Mouse (Mus musculus) hindbrain, embryonic 16.5 days (tissue): ENCODE measurements around the gene Syndig1l. TPM values are rescaled to one million over a fixed set of nuclear protein-coding genes. Genes with fewer than 3 reads are reported as not detected.

Source experiments
- ATAC-seq: fragments of 200-750 bp; cut with Nextera tagmentation; 2 replicates; pipeline ENCODE4 v1.8.0; 2017; ENCODE audit warnings: moderate TSS enrichment, moderate library complexity
- H3K27ac ChIP-seq: fragments of 300-500 bp; sonication (generic); 2 replicates; pipeline ENCODE4 v1.5.1; 2014; ENCODE audit warnings: low read depth, mild to moderate bottlenecking, control low read depth, low read length, moderate library complexity
- H3K27me3 ChIP-seq: fragments of 300-500 bp; sonication (generic); replicated peaks from 2 replicates; pipeline ENCODE4 v1.6.1; 2014; ENCODE audit warnings: low read length; ENCODE audit not compliant: control insufficient read depth, insufficient read depth
- H3K36me3 ChIP-seq: fragments of 300-500 bp; sonication (generic); 2 replicates; pipeline ENCODE4 v1.6.1; 2014; ENCODE audit warnings: mild to moderate bottlenecking, low read length, moderate library complexity, mixed read lengths; ENCODE audit not compliant: control insufficient read depth, insufficient read depth
- H3K4me1 ChIP-seq: fragments of 300-500 bp; sonication (generic); 2 replicates; pipeline ENCODE4 v1.6.1; 2014; ENCODE audit warnings: low read depth, low read length; ENCODE audit not compliant: control insufficient read depth, insufficient read depth
- H3K4me2 ChIP-seq: fragments of 300-500 bp; sonication (generic); 2 replicates; pipeline ENCODE4 v1.6.1; 2014; ENCODE audit warnings: mild to moderate bottlenecking, low read length, control low read depth, moderate library complexity
- H3K4me3 ChIP-seq: fragments of 300-500 bp; sonication (generic); 2 replicates; pipeline ENCODE4 v1.5.1; 2014; ENCODE audit warnings: mild to moderate bottlenecking, low read length, control low read depth, moderate library complexity
- H3K9ac ChIP-seq: fragments of 300-500 bp; sonication (generic); 2 replicates; pipeline ENCODE4 v1.6.1; 2014; ENCODE audit warnings: low read depth, mild to moderate bottlenecking, control low read depth, low read length, moderate library complexity
- H3K9me3 ChIP-seq: fragments of 300-500 bp; sonication (generic); 2 replicates; pipeline ENCODE4 v1.6.1; 2014; ENCODE audit warnings: mild to moderate bottlenecking, low read length, moderate library complexity; ENCODE audit not compliant: control insufficient read depth
- WGBS: fragments of 180-500 bp; shearing (Covaris S2); extraction: QIAGEN DNeasy Blood & Tissue Kit; methylation state at CpG from one replicate; pipeline ENCODE4 v1.1.7; 2014; 5-methylcytosine and 5-hydroxymethylcytosine counted together
- polyA plus RNA-seq: library from polyadenylated mRNA; unstranded; fragments of >200 nt; fragmentation: Nextera tagmentation; extraction: Ambion mirVana; gene quantifications from 2 replicates; pipeline ENCODE4 v1.2.1, GENCODE M21; 2015

Syndig1l gene
- polyA plus RNA-seq, 1 experiment from 2014 or later, result 13.3 TPM

- no peak overlapping the region for H3K27ac ChIP-seq
- 79% methylated on average over 4 of the region's 4 CpGs for WGBS
- H3K27me3 ChIP-seq, result no peaks in the 10 kb centered on the region
- H3K4me3 ChIP-seq, result no peak overlapping the region
- H3K9me3 ChIP-seq, result no peaks in the 10 kb centered on the region
- H3K4me2 ChIP-seq, result no peak overlapping the region
- H3K36me3 ChIP-seq, result no peaks in the 10 kb centered on the region
- H3K9ac ChIP-seq, result no peak overlapping the region
- no peak for ATAC-seq
- H3K4me1 ChIP-seq, result no peaks in the 10 kb centered on the region
These were observed 11.1 kb downstream of the Syndig1l start for GRCm38 (mm10) chr12:84687531-84687930.

- Histone ChIP-seq H3K27ac (no peak overlapping the region; the same call in 1 of the 2 replicates), H3K4me1 (no peaks in the 10 kb centered on the region)
- WGBS, result 20% methylated on average over 4 of the region's 4 CpGs
These were observed 12.5 kb downstream of the Syndig1l start for GRCm38 (mm10) chr12:84686176-84686575.

GRCm38 (mm10) chr12:84684569-84684968 lies 14.1 kb downstream of the Syndig1l start:
- no peak for ATAC-seq
- H3K27ac ChIP-seq, result no peak overlapping the region
- H3K4me3 ChIP-seq, result no peak overlapping the region
- H3K4me2 ChIP-seq, result no peak overlapping the region
- no peaks in the 10 kb centered on the region for H3K36me3 ChIP-seq
- no peaks in the 10 kb centered on the region for H3K4me1 ChIP-seq
- no peak overlapping the region for H3K9ac ChIP-seq
- no peaks in the 10 kb centered on the region; the same call in 1 of the 2 replicates for H3K27me3 ChIP-seq
- H3K9me3 ChIP-seq, result no peaks in the 10 kb centered on the region
- 77% methylated on average over 7 of the region's 7 CpGs for WGBS

More at GRCm38 (mm10) chr12:84686176-84686575, 12.5 kb downstream of the Syndig1l start:
- Histone ChIP-seq H3K9ac (no peak overlapping the region), H3K4me2 (no peak overlapping the region), H3K36me3 (no peaks in the 10 kb centered on the region), H3K9me3 (no peaks in the 10 kb centered on the region), H3K4me3 (no peak overlapping the region), H3K27me3 (no peaks in the 10 kb centered on the region)
- ATAC-seq, result no peak

GRCm38 (mm10) chr12:84676011-84676410 lies 22.6 kb downstream of the Syndig1l start:
- no peak overlapping the region for H3K4me2 ChIP-seq
- no peak overlapping the region for H3K4me3 ChIP-seq
- H3K9me3 ChIP-seq, result no peaks in the 10 kb centered on the region
- H3K9ac ChIP-seq, result no peak overlapping the region
- no peaks in the 10 kb centered on the region; the same call in 1 of the 2 replicates for H3K27me3 ChIP-seq
- WGBS, result 64% methylated on average over 3 of the region's 3 CpGs
- peaks cover 4% of the 10 kb centered on the region for H3K4me1 ChIP-seq
- no peaks in the 10 kb centered on the region for H3K36me3 ChIP-seq
- no peak for ATAC-seq
- H3K27ac ChIP-seq, result no peak overlapping the region

DNA sequence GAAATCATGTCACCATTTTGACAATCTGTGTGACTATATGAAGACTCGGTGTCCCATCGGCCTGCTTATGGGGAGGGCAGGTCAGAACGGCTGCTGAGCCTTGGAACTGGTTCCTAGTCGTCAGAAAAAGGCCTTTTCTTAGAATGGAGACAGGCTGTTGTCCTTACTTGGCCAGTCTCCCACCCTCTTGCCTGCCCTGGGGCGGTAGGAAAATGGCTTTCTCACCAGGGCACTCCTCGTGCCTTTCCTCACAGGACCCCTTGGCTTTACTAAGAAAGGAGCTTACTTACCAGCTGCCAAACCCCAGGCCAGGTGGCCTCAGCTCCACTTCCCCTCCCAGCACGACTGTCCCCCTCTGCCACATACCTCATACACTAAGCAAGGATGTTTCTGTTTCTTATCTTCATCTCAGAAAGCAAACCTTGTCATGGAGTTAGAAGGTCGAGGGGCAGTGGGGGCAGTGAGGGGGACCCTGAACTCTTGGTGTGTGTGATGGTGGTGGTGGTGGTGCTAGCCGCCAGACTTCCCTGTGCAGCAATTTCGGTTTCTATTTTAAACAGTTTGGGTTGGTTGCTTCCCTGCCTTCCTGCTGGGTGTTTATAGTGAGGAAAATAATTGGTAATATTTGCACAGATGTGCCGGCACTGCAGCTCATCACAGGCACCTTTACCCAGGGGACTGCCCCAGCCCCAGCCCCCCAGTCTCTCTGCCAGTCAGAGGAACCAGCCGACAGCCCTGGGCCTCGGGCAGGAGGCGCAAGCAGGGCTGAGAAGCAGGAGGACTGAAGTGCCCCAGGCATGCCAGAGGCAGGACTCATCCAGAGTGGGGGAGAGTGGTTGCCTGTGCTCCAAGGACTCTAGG lies 23.7 kb downstream of the Syndig1l start:
- Histone ChIP-seq H3K4me2 (no peak overlapping the region), H3K27ac (0 out of 2 replicates have a peak overlapping the region, but pooled peaks have one; percentile 21), H3K9me3 (no peaks in the 10 kb centered on the region), H3K4me3 (no peak overlapping the region), H3K4me1 (peaks cover 4% of the 10 kb centered on the region), H3K36me3 (no peaks in the 10 kb centered on the region), H3K9ac (no peak overlapping the region), H3K27me3 (no peaks in the 10 kb centered on the region)
- peak; percentile 61 for ATAC-seq
- 31% methylated on average over 14 of the region's 14 CpGs for WGBS

DNA sequence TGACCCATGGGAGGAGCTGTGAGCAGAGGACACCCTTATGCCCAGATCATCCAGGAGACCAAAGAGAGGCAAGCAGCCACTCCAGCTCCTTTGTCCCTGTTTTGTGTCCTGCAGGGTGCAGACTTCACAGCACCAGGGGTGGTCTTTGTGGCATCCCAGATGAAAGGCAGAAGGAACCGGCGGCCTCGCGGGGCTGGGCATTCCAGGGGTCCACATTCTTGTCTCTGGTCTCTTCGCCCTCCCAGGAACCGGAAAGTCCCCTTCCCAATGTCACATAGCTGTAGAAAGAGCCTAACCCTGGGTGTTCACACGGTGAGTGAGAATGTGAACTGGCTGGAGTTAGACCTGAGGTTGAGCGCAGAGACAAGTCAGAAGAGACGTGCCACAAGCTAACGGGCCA lies 27.0 kb downstream of the Syndig1l start:
- H3K9ac ChIP-seq, result no peak overlapping the region
- H3K36me3 ChIP-seq, result no peaks in the 10 kb centered on the region
- H3K4me2 ChIP-seq, result no peak overlapping the region
- H3K4me1 ChIP-seq, result peaks cover 4% of the 10 kb centered on the region
- 24% methylated on average over 10 of the region's 10 CpGs for WGBS
- H3K27ac ChIP-seq, result no peak overlapping the region
- no peaks in the 10 kb centered on the region for H3K9me3 ChIP-seq
- ATAC-seq, result no peak
- no peaks in the 10 kb centered on the region for H3K27me3 ChIP-seq
- H3K4me3 ChIP-seq, result no peak overlapping the region

DNA sequence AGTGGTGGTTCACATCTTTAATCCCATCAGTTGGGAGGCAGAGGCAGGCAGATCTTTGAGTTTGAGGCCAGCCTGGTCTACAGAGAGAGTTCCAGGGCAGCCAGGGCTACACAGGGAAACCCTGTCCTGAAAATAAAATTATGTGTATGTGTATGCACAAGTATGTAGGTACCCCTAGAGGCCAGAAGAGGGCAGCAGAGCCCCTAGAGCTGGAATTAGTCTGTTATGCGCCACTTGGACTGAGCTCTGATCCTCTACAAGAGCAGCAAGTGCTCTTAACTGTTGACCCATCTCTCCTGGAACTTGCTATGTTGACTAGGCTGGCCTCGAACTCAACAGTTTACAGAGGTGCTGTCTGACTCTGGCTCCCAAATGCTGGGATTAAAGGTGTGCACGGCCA lies 28.1 kb downstream of the Syndig1l start:
- H3K4me2 ChIP-seq, result no peak overlapping the region
- H3K27ac ChIP-seq, result no peak overlapping the region
- no peak overlapping the region for H3K9ac ChIP-seq
- H3K27me3 ChIP-seq, result no peaks in the 10 kb centered on the region
- no peaks in the 10 kb centered on the region for H3K36me3 ChIP-seq
- no peak for ATAC-seq
- H3K9me3 ChIP-seq, result no peaks in the 10 kb centered on the region
- no peak overlapping the region for H3K4me3 ChIP-seq
- 98% methylated on average over 3 of the region's 3 CpGs for WGBS
- H3K4me1 ChIP-seq, result peaks cover 4% of the 10 kb centered on the region

DNA sequence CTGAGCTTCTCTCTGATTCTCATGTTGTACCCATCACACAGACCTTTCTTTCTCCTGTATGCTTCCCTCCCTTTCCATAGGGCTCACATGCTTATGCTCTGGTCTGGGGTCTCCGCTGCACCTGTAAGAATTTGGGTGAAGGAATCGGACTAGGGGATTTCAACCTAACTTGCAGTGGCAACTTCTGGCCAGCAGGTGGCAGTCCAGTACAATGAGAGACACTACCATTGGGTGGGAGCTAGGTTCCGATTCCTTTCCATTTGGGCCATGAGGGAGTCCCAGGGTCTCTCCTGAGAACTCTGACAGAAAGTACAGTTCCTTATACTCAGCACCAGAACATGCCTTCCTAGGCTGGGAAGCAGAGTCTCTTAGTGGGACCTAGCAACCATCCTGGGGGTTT lies 44.7 kb downstream of the Syndig1l start:
- Histone ChIP-seq H3K4me1 (no peaks in the 10 kb centered on the region), H3K27ac (no peak overlapping the region), H3K36me3 (no peaks in the 10 kb centered on the region), H3K4me3 (no peak overlapping the region), H3K9ac (no peak overlapping the region), H3K4me2 (no peak overlapping the region), H3K27me3 (no peaks in the 10 kb centered on the region), H3K9me3 (no peaks in the 10 kb centered on the region)
- 15% methylated on average over 3 of the region's 3 CpGs for WGBS
- peak; percentile 67 for ATAC-seq

- Histone ChIP-seq H3K27me3 (no peaks in the 10 kb centered on the region), H3K9ac (no peak overlapping the region), H3K27ac (no peak overlapping the region), H3K4me1 (no peaks in the 10 kb centered on the region), H3K36me3 (no peaks in the 10 kb centered on the region), H3K9me3 (no peaks in the 10 kb centered on the region), H3K4me3 (no peak overlapping the region), H3K4me2 (no peak overlapping the region)
- ATAC-seq, result no peak
- WGBS, result 73% methylated on average over 13 of the region's 13 CpGs
These were observed 48.4 kb downstream of the Syndig1l start for GRCm38 (mm10) chr12:84650234-84650633.
